Mouse (Mus musculus) stomach, postnatal 0 days (tissue): Measurements from ENCODE around the gene Arfgef2. TPM values are rescaled to one million over a fixed set of nuclear protein-coding genes. Genes with fewer than 3 reads are reported as not detected.
A peak's percentile ranks its signal among the peaks of the same experiment; 100 is the strongest.

Source experiments
- ATAC-seq: fragments of 200-750 bp; cut with Nextera tagmentation; 2 replicates; pipeline ENCODE4 v1.8.0; 2017; ENCODE audit not compliant: low FRiP score, low TSS enrichment
- DNase-seq: peaks from one replicate; pipeline ENCODE4 v3.0.0-alpha.2; 2016; ENCODE audit warnings: low spot score
- H3K27ac ChIP-seq: fragments of 300-500 bp; sonication (generic); replicated peaks from 2 replicates; pipeline ENCODE4 v1.5.1; 2014; ENCODE audit warnings: mild to moderate bottlenecking, control low read depth
- H3K27me3 ChIP-seq: fragments of 300-500 bp; sonication (generic); 2 replicates; pipeline ENCODE4 v1.6.1; 2014; ENCODE audit warnings: low read length; ENCODE audit not compliant: control insufficient read depth, insufficient read depth
- H3K36me3 ChIP-seq: fragments of 300-500 bp; sonication (generic); 2 replicates; pipeline ENCODE4 v1.6.1; 2014; ENCODE audit warnings: low read length, mixed read lengths; ENCODE audit not compliant: control insufficient read depth, insufficient read depth
- H3K4me1 ChIP-seq: fragments of 300-500 bp; sonication (generic); replicated peaks from 2 replicates; pipeline ENCODE4 v1.6.1; 2014; ENCODE audit warnings: antibody characterized with exemption; ENCODE audit not compliant: control insufficient read depth, insufficient read depth
- H3K4me2 ChIP-seq: fragments of 300-500 bp; sonication (generic); replicated peaks from 2 replicates; pipeline ENCODE4 v1.6.1; 2014; ENCODE audit warnings: low read depth, mild to moderate bottlenecking, control low read depth, moderate library complexity
- H3K4me3 ChIP-seq: fragments of 300-500 bp; sonication (generic); 2 replicates; pipeline ENCODE4 v1.5.1; 2014; ENCODE audit warnings: low read depth, low read length, control low read depth
- H3K9ac ChIP-seq: fragments of 300-500 bp; sonication (generic); 2 replicates; pipeline ENCODE4 v1.6.1; 2014; ENCODE audit warnings: mild to moderate bottlenecking, low read length, control low read depth, mixed read lengths
- H3K9me3 ChIP-seq: fragments of 300-500 bp; sonication (generic); 2 replicates; pipeline ENCODE4 v1.6.1; 2016; ENCODE audit warnings: low read length; ENCODE audit not compliant: control insufficient read depth
- CTCF ChIP-seq: IDR thresholded peaks from 2 replicates; pipeline ENCODE4 v1.5.1; 2016; ENCODE audit warnings: antibody characterized with exemption, low read depth, mild to moderate bottlenecking, moderate library complexity
- EP300 ChIP-seq: optimal IDR thresholded peaks from 2 replicates; pipeline ENCODE3; 2016; ENCODE audit warnings: antibody characterized with exemption
- WGBS: fragments of 180-500 bp; shearing (Covaris S2); extraction: QIAGEN DNeasy Blood & Tissue Kit; methylation state at CpG from one replicate; pipeline ENCODE4 v1.1.7; 2014; 5-methylcytosine and 5-hydroxymethylcytosine counted together
- polyA plus RNA-seq: library from polyadenylated mRNA; unstranded; fragments of >200 nt; fragmentation: Nextera tagmentation; extraction: Ambion mirVana; gene quantifications from 2 replicates; pipeline ENCODE4 v1.2.1, GENCODE M21; 2015

The Arfgef2 gene
- polyA plus RNA-seq, 1 experiment from 2014 or later = 3.1 TPM

GRCm38 (mm10) chr2:166834091-166834490 lies 28.7 kb downstream of the Arfgef2 start:
- DNase-seq = no peak
- H3K27me3 ChIP-seq = no peaks in the 10 kb centered on the region
- H3K9me3 ChIP-seq = no peaks in the 10 kb centered on the region
- TF ChIP-seq CTCF = no peak
- no peak overlapping the region for H3K4me2 ChIP-seq
- peaks cover 18% of the 10 kb centered on the region for H3K36me3 ChIP-seq
- ATAC-seq = no peak
- H3K27ac ChIP-seq = no peak overlapping the region
- H3K4me1 ChIP-seq = no peaks in the 10 kb centered on the region
- H3K9ac ChIP-seq = no peak overlapping the region
- H3K4me3 ChIP-seq = no peak overlapping the region
- WGBS = 99% methylated on average over 2 of the region's 2 CpGs

- DNase-seq (no peak), ATAC-seq (no peak)
- H3K27ac ChIP-seq = no peak overlapping the region
- H3K36me3 ChIP-seq = peaks cover 18% of the 10 kb centered on the region
- no peaks in the 10 kb centered on the region for H3K9me3 ChIP-seq
- no peak overlapping the region for H3K4me3 ChIP-seq
- 94% methylated on average over 4 of the region's 4 CpGs for WGBS
- H3K27me3 ChIP-seq = no peaks in the 10 kb centered on the region
- no peak overlapping the region for H3K4me2 ChIP-seq
- H3K4me1 ChIP-seq = no peaks in the 10 kb centered on the region
- no peak overlapping the region for H3K9ac ChIP-seq
- no peak for TF ChIP-seq CTCF
- TF ChIP-seq EP300 = no peak
These were observed 29.4 kb downstream of the Arfgef2 start for GRCm38 (mm10) chr2:166834796-166835195.

- no peak overlapping the region for H3K4me2 ChIP-seq
- WGBS = 68% methylated on average over 5 of the region's 5 CpGs
- no peak overlapping the region for H3K4me3 ChIP-seq
- H3K27me3 ChIP-seq = no peaks in the 10 kb centered on the region
- no peak overlapping the region for H3K9ac ChIP-seq
- no peak overlapping the region for H3K27ac ChIP-seq
- DNase-seq = no peak
- TF ChIP-seq CTCF = no peak
- TF ChIP-seq EP300 = no peak
- H3K4me1 ChIP-seq = no peaks in the 10 kb centered on the region
- H3K9me3 ChIP-seq = no peaks in the 10 kb centered on the region
- no peak for ATAC-seq
- H3K36me3 ChIP-seq = peaks cover 18% of the 10 kb centered on the region
These were observed 30.2 kb downstream of the Arfgef2 start for GRCm38 (mm10) chr2:166835581-166835980.

- Histone ChIP-seq H3K9ac (no peak overlapping the region), H3K36me3 (peaks cover 2% of the 10 kb centered on the region), H3K4me3 (no peak overlapping the region), H3K4me1 (no peaks in the 10 kb centered on the region), H3K27me3 (no peaks in the 10 kb centered on the region), H3K27ac (no peak overlapping the region), H3K4me2 (no peak overlapping the region), H3K9me3 (no peaks in the 10 kb centered on the region)
- ATAC-seq = no peak
- TF ChIP-seq CTCF (no peak), EP300 (no peak)
- 86% methylated on average over 4 of the region's 4 CpGs for WGBS
- no peak for DNase-seq
These were observed 36.4 kb downstream of the Arfgef2 start for GRCm38 (mm10) chr2:166841813-166842212.

GRCm38 (mm10) chr2:166850691-166851090 lies 45.3 kb downstream of the Arfgef2 start:
- Histone ChIP-seq H3K4me3 (no peak overlapping the region), H3K27me3 (no peaks in the 10 kb centered on the region), H3K9ac (no peak overlapping the region), H3K4me1 (no peaks in the 10 kb centered on the region), H3K4me2 (no peak overlapping the region), H3K36me3 (peaks cover 39% of the 10 kb centered on the region), H3K9me3 (no peaks in the 10 kb centered on the region), H3K27ac (no peak overlapping the region)
- 83% methylated on average over 11 of the region's 11 CpGs for WGBS
- TF ChIP-seq CTCF (no peak), EP300 (no peak)
- no peak for DNase-seq
- no peak for ATAC-seq

GRCm38 (mm10) chr2:166852270-166852669 lies 46.9 kb downstream of the Arfgef2 start:
- Histone ChIP-seq H3K4me1 (no peaks in the 10 kb centered on the region), H3K9ac (no peak overlapping the region), H3K4me2 (no peak overlapping the region), H3K9me3 (no peaks in the 10 kb centered on the region), H3K36me3 (peaks cover 46% of the 10 kb centered on the region), H3K27me3 (no peaks in the 10 kb centered on the region), H3K27ac (no peak overlapping the region), H3K4me3 (no peak overlapping the region)
- DNase-seq (no peak), ATAC-seq (no peak)
- TF ChIP-seq CTCF = peak; percentile 58
- no peak for TF ChIP-seq EP300
- 93% methylated on average over 7 of the region's 7 CpGs for WGBS
